Mouse (Mus musculus) olfactory bulb, adult 2 months (tissue): ENCODE measurements around the gene Washc1. TPM values are rescaled to one million over a fixed set of nuclear protein-coding genes. Genes with fewer than 3 reads are reported as not detected.

Experiments
- H3K27ac ChIP-seq: fragments of 200-500 bp; 2 replicates; pipeline ENCODE4 v1.5.1; 2012; ENCODE audit warnings: low read depth, low read length; ENCODE audit not compliant: insufficient read depth
- H3K4me1 ChIP-seq: fragments of 200-500 bp; 2 replicates; pipeline ENCODE4 v1.6.1; 2012; ENCODE audit warnings: low read length; ENCODE audit not compliant: control insufficient read depth, insufficient read depth
- H3K4me3 ChIP-seq: fragments of 200-500 bp; 2 replicates; pipeline ENCODE4 v1.5.1; 2012; ENCODE audit warnings: mild to moderate bottlenecking, low read depth, low read length, moderate library complexity; ENCODE audit not compliant: insufficient read depth
- CTCF ChIP-seq: fragments of 200-500 bp; IDR thresholded peaks from 2 replicates; pipeline ENCODE4 v1.5.1; 2012; ENCODE audit warnings: low read depth, mild to moderate bottlenecking, low read length, moderate library complexity; ENCODE audit not compliant: insufficient read depth
- POLR2A ChIP-seq: fragments of 200-500 bp; IDR thresholded peaks from 2 replicates; pipeline ENCODE4 v1.6.1; 2012; ENCODE audit warnings: mild to moderate bottlenecking, low read depth, low read length, moderate library complexity; ENCODE audit not compliant: insufficient read depth
- WGBS: fragments of 180-500 bp; shearing (Covaris S2); methylation state at CpG from one replicate; pipeline ENCODE4 v1.1.7; 2018; 5-methylcytosine and 5-hydroxymethylcytosine counted together
- polyA plus RNA-seq: library from polyadenylated mRNA; stranded (reverse); fragments of >200 nt; gene quantifications from 2 replicates; pipeline ENCODE4 v1.2.4, GENCODE M21; 2012; ENCODE audit warnings: low replicate concordance; ENCODE audit not compliant: missing spikeins, insufficient read depth, insufficient read length

The Washc1 gene
- polyA plus RNA-seq, 1 experiment, result not detected

DNA sequence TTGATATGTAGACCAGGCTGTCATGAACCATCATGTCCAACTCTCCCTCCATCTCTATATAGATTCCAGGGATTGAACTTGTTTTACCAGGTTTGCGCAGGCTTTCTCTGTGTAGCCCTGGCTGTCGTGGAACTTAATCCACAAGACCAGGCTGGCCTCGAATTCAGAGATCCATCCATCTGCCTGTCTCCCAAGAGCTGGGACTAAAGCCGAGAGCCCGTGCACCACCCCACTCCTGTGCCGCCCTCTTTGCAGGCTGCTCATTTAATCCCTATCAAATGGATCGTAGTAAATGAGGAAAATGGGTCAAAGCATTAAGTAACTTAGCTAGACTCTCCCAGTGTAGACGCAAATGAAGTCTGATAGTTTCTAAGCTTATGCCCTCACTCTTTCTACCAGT lies 3.9 kb upstream of the Washc1 start:
- WGBS, result 71% methylated on average over 8 of the region's 8 CpGs
- Histone ChIP-seq H3K27ac (no peak overlapping the region), H3K4me3 (no peak overlapping the region), H3K4me1 (peaks cover 7% of the 10 kb centered on the region)
- TF ChIP-seq CTCF (no peak), POLR2A (no peak)

GRCm38 (mm10) chr17:66108198-66108597 lies 3.1 kb upstream of the Washc1 start:
- 83% methylated on average over 4 of the region's 4 CpGs for WGBS
- TF ChIP-seq POLR2A, result no peak
- Histone ChIP-seq H3K4me1 (peaks cover 8% of the 10 kb centered on the region), H3K27ac (no peak overlapping the region), H3K4me3 (no peak overlapping the region)

DNA sequence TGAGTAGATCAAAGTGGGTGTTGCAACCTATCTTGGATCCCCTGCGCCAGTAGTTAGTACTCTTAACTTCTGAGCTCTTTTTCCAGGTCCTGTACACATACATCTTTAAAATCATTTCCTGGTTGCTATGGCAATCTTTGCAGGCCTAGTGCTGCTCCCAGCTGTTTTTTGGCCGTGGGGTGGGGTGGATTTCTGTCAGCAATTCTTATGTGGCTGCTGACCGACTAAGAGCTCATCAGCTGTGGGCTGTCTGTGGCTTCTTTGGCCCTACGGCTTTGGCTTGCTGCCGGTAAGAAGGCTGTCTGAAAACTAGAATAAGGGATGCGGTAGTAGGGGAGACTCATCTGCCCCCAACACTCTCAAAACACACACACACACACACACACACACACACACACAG lies 599 bp upstream of the Washc1 start:
- Histone ChIP-seq H3K27ac (no peak overlapping the region), H3K4me1 (peaks cover 14% of the 10 kb centered on the region), H3K4me3 (no peak overlapping the region)
- TF ChIP-seq CTCF (no peak), POLR2A (no peak)
- 14% methylated on average over 6 of the region's 6 CpGs for WGBS

GRCm38 (mm10) chr17:66112166-66112565 lies 821 bp downstream of the Washc1 start:
- Histone ChIP-seq H3K4me1 (peaks cover 11% of the 10 kb centered on the region), H3K27ac (no peak overlapping the region), H3K4me3 (peak overlapping the region; percentile 8; the same call in 1 of the 2 replicates)
- TF ChIP-seq CTCF (no peak), POLR2A (no peak)
- WGBS, result 16% methylated on average over 4 of the region's 4 CpGs

GRCm38 (mm10) chr17:66118991-66119390 lies 7.6 kb downstream of the Washc1 start:
- TF ChIP-seq POLR2A (no peak), CTCF (no peak)
- peaks cover 3% of the 10 kb centered on the region for H3K4me1 ChIP-seq
- no peak overlapping the region for H3K4me3 ChIP-seq
- no peak overlapping the region for H3K27ac ChIP-seq
- WGBS, result 66% methylated on average over 8 of the region's 8 CpGs

- 79% methylated on average over 1 of the region's 1 CpGs for WGBS
- Histone ChIP-seq H3K4me1 (no peaks in the 10 kb centered on the region; the same call in 1 of the 2 replicates), H3K4me3 (no peak overlapping the region), H3K27ac (no peak overlapping the region)
- no peak for TF ChIP-seq CTCF
- TF ChIP-seq POLR2A, result no peak
Measured at GRCm38 (mm10) chr17:66120701-66121100, 9.4 kb downstream of the Washc1 start.

GRCm38 (mm10) chr17:66123066-66123815 lies 11.9 kb downstream of the Washc1 start, which contains the start of gene Ddx11:
Ddx11 (plus strand) TSS chr17:66123520.
- peak within 1 kb of the TSS; percentile 84 for H3K4me3 ChIP-seq
- peak; percentile 50 for TF ChIP-seq POLR2A
- TF ChIP-seq CTCF, result no peak
- 4% methylated on average over 45 of the region's 45 CpGs for WGBS
- no peaks in the 10 kb centered on the region; the same call in 1 of the 2 replicates for H3K4me1 ChIP-seq
- H3K27ac ChIP-seq, result no peak within 1 kb of the TSS

- no peak for TF ChIP-seq CTCF
- TF ChIP-seq POLR2A, result no peak
- H3K4me1 ChIP-seq, result no peaks in the 10 kb centered on the region; the same call in 1 of the 2 replicates
- H3K4me3 ChIP-seq, result peak overlapping the region; percentile 84
- 5% methylated on average over 20 of the region's 20 CpGs for WGBS
- no peak overlapping the region for H3K27ac ChIP-seq
Measured at GRCm38 (mm10) chr17:66123816-66124610, 12.7 kb downstream of the Washc1 start.

- Histone ChIP-seq H3K27ac (no peak overlapping the region), H3K4me3 (no peak overlapping the region), H3K4me1 (no peaks in the 10 kb centered on the region; the same call in 1 of the 2 replicates)
- no peak for TF ChIP-seq POLR2A
- no peak for TF ChIP-seq CTCF
- WGBS, result 74% methylated on average over 5 of the region's 5 CpGs
Measured at GRCm38 (mm10) chr17:66125211-66125610, 13.9 kb downstream of the Washc1 start.
